Mouse (Mus musculus) right cerebral cortex, adult 18-20 months (tissue): ENCODE measurements around the gene Cdc27.
"Not testable (repeated sequence)": the region's sequence is repeated elsewhere in the genome, so short reads cannot be mapped to it uniquely, and the experiment has no call there.

ENCODE experiments used
- DNase-seq: peaks from one replicate; pipeline ENCODE4 v3.0.0; 2022; ENCODE audit warnings: mixed read lengths

The Cdc27 gene

DNA sequence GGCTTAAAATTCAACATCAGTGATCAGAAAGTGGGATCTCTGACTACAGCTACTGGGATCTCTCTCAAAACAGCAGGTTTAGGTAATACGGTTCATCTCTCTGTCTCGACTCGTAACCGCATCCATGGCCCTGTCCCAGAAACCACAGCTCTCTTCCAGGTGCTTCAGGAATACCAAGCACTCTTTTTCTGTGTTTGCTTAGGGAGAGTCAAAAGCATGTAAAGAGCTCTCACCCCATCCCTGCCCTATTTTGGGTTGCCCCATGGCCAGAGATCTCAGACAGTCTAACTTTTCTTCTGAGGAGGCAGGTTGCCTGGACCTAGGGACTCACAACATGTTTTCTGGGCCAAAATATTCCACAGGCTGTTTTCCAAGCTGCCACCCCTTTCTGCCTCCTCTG is 17.9 kb upstream of the Cdc27 start:
- no peak for DNase-seq

DNA sequence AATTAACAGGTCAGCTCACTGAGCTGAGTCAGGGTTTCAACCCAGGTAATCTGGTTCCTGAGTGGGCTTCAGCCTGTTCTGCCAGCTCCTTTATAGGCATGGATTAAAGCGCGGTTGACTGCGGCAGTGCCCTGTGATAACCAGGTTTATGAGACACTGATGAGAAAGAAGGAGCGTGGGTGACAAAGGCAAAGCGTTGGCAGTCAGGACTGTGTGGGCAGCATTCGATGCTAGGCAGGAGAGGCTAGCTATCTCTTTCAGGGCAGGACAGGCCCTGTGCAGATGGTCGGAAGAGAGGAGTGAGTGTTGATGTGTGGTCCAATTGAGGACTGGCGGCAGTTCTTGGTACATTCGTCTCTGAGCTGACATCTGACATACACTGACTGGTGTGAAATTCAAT is 17.3 kb upstream of the Cdc27 start:
- no peak for DNase-seq

- no peak for DNase-seq
Observed at GRCm38 (mm10) chr11:104566796-104567195, 16.4 kb upstream of the Cdc27 start.

- DNase-seq, result no peak
Observed at GRCm38 (mm10) chr11:104566097-104566496, 15.7 kb upstream of the Cdc27 start.

DNA sequence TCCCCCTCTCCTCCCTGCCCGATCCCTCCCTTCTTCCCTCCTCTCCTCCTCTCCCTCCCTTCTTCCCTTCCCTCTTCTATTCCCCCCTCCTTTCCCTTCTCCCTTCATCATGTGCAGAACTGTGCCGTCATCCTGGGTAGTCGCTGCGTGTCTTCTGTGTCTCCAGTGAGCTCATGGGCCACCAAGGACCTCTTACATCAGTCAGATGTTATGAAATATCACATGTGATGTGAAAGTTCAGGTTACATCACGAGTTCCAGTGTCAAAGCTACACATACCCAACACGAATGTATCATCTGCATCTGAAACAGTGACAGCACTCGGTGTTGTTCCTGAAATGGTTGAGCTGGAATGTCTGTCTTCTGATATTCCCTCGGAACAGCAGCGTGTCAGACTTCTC is 14.8 kb upstream of the Cdc27 start:
- no peak for DNase-seq

DNA sequence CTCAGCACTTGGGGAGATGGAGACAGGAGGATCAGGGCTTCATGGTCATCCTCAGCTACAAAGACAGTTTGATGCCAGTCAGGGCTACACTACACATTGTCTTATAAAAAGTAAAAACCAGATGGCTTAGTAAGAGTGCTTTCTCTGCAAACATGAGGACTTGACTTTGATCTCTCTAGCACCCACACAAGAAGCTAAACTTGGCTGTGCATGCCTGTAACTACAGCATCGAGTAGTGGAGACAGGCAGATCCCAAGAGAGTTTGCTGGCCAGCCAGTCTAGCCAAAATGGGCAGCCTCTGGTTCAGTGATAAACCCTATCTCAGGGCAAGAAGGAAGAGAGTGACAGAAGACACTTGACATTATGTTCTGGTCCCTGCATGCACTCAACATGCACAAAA is 13.1 kb upstream of the Cdc27 start:
- DNase-seq, result peak; percentile 48

DNA sequence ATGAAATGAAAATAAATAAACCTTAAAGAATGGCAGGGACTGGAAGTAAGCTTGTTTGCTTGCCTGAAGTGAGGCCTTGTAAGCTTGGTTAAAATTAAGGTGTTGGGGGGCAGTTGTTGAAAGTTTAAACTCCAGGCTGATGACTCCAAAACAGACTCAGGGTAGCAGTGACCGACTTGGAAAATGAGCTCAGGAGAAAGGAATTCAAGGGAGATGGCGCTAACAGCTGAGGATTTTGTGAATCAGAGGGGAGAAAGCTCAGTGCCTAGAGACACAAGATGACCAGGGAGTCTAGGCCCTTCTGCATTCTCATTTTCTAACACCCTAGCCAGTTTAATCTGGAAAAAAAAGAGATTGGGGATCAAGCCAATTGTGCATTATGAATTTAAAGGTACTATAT is 10.6 kb upstream of the Cdc27 start:
- no peak for DNase-seq

DNA sequence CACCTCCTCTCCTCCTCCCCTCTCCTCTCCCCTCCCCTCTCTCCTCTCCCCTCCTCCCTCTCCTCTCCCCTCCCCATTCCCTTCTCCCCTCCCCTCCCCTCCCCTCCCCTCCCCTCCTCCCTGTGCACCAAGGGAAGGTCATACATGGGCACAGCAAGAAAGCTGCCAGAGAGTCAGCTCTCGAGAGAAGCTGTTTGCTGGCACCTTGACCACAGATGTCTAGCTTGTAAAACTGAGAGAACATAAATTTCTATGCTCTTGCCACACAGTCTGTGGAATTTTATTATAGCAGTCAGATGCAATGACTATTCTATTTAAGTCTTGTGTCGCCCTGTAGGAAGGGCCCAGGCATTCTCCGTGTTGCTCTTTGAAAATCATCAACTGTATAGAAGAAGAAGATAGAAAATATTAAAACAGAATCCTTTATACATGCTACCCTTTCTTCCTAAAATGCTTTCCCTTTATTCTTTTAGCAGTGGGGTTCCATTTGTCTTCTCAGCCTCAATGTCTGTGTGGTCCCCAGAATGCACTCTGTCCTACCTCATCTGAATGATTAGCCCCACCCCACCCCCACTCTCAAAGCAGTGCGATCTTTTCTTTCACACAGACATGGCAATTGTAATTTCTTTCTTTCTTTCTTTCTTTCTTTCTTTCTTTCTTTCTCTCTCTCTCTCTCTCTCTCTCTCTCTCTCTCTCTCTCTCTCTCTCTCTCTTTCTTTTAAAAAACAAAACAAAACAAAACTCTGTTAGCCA is 8.4 kb upstream of the Cdc27 start:
- no peak for DNase-seq

DNA sequence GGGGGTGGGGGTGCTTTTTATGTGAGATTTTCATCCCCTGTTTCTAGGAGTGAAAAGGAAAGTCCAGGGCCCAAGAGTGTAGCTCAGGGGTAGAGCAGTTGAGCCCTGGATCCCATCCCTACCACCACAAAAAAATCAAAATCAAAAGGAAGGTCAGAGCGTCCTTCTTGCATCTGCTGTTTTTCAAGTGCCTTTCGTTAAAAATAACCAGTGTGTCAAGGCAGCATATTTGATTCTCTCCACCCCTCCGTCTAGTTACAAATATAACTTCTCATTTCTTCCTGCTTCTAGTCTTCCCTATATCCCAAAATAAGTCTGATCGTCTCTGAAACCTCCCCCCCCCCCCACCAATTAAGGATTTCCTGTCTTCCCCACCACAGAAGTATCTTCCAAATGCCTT is 7.6 kb upstream of the Cdc27 start:
- DNase-seq, result no peak

DNA sequence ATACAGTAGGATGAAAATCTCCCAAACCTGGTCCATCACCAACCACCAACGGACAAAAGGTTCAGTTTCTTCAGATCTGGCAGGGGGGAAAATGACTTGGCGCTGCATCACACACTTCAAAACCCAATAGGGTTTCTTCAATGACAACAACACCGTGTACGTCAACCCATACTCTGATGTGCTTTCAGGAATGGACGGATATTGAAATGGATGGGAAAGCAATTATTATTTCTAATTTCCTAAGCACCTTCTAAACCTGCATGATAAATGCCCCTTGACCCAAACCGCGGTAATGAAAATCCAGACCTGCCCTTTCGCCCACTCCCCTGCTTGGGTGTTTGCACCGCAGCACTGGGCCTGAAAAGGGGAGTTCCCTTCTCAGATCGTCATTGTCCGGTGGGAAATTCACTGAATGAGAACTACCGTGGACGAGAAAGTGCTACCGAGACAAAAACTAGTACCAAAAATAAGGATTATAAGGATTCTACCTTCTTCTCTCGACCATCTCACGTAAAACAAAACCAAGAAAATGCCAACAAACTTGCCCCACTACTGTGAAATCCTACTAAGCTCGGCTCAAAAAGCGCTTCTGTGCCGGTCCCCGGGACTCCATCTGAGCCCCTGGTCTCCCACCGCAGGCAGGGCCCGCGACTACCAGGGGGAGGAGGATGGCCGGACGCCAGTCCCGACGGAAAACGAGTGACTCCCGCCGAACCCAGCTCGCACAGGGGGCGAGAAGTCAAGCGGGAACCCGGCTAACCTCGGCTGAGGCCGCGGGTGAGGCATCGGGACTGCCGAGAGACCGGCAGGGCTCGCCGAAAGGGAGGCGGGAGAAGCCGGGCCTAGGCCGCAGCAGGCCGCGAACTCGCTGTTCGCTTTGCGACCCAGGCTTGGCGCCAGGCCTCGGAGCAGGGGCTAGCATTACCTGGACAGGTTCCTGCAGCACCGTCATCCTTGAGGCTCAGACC is 698 bp downstream of the Cdc27 start:
- DNase-seq, result peak; percentile 48

DNA sequence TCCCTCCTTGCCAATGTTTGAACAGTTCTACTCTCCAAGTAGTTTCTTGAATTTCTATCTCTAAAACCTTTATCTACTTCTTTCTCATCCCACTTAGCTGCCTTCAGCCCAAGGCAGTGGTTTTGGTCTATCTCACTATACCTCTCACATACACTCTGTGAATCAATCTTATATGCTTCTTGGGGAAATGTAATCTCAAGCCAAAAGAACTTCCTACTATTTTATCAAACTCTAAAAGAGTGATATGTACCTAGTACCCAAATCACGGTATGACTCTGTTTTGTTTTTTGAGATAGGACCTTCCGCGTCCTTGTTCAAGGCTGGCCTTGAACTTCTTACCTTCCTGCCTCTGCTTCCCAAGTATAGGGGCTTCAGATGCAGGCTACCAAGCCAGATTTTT is 2.9 kb downstream of the Cdc27 start:
- DNase-seq, result no peak

GRCm38 (mm10) chr11:104544507-104544906 is 5.9 kb downstream of the Cdc27 start:
- no peak for DNase-seq

GRCm38 (mm10) chr11:104543337-104543736 is 7.1 kb downstream of the Cdc27 start:
- not testable (repeated sequence) for DNase-seq

GRCm38 (mm10) chr11:104539811-104540210 is 10.6 kb downstream of the Cdc27 start:
- no peak for DNase-seq

GRCm38 (mm10) chr11:104537945-104538555 is 12.4 kb downstream of the Cdc27 start:
- DNase-seq, result no peak

- no peak for DNase-seq
Observed at GRCm38 (mm10) chr11:104536843-104537242, 13.6 kb downstream of the Cdc27 start.

GRCm38 (mm10) chr11:104525935-104526334 is 24.5 kb downstream of the Cdc27 start:
- DNase-seq, result no peak

DNA sequence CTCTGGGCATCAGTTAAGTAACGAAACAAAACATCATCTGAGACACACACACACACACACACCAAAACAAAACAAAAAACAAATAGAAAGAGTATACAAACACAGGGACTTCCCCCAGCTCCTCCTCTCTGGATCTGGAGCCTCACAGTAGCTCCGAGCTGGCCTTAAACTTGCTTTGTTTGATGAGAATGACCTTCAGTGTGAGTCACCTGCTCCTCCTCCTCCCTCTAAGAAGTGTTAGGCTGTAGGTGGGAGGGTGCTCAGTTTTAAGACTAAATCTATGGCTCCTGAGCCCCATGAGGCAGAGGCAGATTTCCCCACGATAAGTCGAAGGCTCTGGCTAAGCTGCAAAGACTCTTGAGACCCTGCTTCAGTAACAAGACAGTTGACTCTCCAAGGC is 38.0 kb downstream of the Cdc27 start:
- no peak for DNase-seq

GRCm38 (mm10) chr11:104510606-104511005 is 39.8 kb downstream of the Cdc27 start:
- no peak for DNase-seq

DNA sequence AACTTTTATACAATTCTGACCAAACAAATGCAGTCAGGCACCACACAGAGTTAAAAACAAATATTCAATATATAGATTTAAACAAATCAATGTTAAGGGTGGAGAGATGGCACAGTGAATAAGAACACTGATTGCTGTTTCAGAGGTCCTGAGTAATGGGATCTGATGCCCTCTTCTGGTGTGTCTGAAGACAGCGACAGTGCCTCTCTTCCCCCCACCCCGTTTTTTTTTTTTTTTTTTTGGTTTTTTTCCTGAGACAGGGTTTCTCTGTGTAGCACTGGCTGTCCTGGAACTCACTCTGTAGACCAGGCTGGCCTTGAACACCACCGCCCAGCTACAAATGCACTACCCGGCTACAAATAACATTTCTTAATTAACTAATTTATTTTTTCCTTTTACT is 42.0 kb downstream of the Cdc27 start:
- DNase-seq, result no peak

GRCm38 (mm10) chr11:104488292-104488691 is 62.1 kb downstream of the Cdc27 start:
- no peak for DNase-seq

GRCm38 (mm10) chr11:104481971-104482370 is 68.4 kb downstream of the Cdc27 start:
- DNase-seq, result no peak

GRCm38 (mm10) chr11:104479505-104479904 is 70.9 kb downstream of the Cdc27 start:
- DNase-seq, result no peak
